Mouse (Mus musculus) urinary bladder, adult 2 months (tissue): Measurements from ENCODE around the gene H2al2b. TPM values are rescaled to one million over a fixed set of nuclear protein-coding genes. Genes with fewer than 3 reads are reported as not detected.
"Not testable (repeated sequence)": the region's sequence is repeated elsewhere in the genome, so short reads cannot be mapped to it uniquely, and the experiment has no call there.

Experiments
- DNase-seq: peaks from one replicate; pipeline ENCODE4 v3.0.0; 2022; ENCODE audit warnings: low spot score
- polyA plus RNA-seq: library from polyadenylated mRNA; depleted of rRNA; stranded (reverse); fragments of >200 nt; gene quantifications from 2 replicates; pipeline ENCODE4 v1.2.3, GENCODE M21; 2012; rRNA removed

The H2al2b gene
- polyA plus RNA-seq: not detected in 2 replicates

DNA sequence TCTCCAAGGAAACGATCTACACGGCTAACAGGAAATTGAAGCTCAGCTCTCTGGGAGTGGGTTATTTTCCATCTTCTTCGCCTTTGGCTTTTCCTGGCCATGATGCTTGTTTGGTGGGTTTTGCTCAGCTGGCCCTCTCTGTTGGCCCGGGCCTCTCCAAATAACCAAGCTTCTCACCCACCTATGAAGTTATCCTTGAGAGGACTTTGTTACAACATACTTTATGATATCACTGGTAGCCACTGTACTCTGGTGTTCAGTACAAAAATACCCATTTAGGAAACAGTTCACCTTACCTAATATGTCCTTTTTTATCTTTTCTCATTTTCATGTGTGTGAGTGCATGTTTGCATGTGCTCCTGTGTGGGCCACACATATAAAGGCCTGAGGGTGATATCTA is at the start of gene H2al2b:
Gene H2al2b (minus strand): TSS at position 101 of the 400 bp plus-strand sequence.
- DNase-seq: not testable (repeated sequence)

Other genes with a start within 250 kb of the H2al2b start
- not detected in 2 replicates for gene H2al2c, start 121.6 kb downstream of the H2al2b start, polyA plus RNA-seq
- not detected in 2 replicates for gene Sry, start 57.0 kb downstream of the H2al2b start, polyA plus RNA-seq
- not detected in 2 replicates for gene Gm4064, start 75.5 kb upstream of the H2al2b start, polyA plus RNA-seq
- gene Rbmy, start 110.0 kb upstream of the H2al2b start, polyA plus RNA-seq: not detected in 2 replicates
- not detected in 2 replicates for gene Gm10256, start 110.0 kb upstream of the H2al2b start, polyA plus RNA-seq
- not detected in 2 replicates for gene Gm10352, start 180.3 kb upstream of the H2al2b start, polyA plus RNA-seq
- gene Gm29289, start 211.9 kb upstream of the H2al2b start, polyA plus RNA-seq: not detected in 2 replicates